Mouse (Mus musculus) midbrain, embryonic 10.5 days (tissue): ENCODE results near the gene AC141477.1. TPM values are rescaled to one million over a fixed set of nuclear protein-coding genes. Genes with fewer than 3 reads are reported as not detected.

Experiments used
- polyA plus RNA-seq: library from polyadenylated mRNA; unstranded; fragments of >200 nt; fragmentation: Nextera tagmentation; extraction: Ambion mirVana; gene quantifications from 2 replicates; pipeline ENCODE4 v1.2.1, GENCODE M21; 2016

The AC141477.1 gene
- polyA plus RNA-seq, 1 experiment from 2014 or later, result not detected

Other genes starting within 250 kb of the AC141477.1 start
- 72.6 and 94.9 TPM in 2 replicates for gene Prmt2, start 202.6 kb downstream of the AC141477.1 start, polyA plus RNA-seq
- gene S100b, start 186.6 kb downstream of the AC141477.1 start, polyA plus RNA-seq, result not detected in 2 replicates
- 5.6 and 6.4 TPM in 2 replicates for gene Dip2a, start 95.2 kb downstream of the AC141477.1 start, polyA plus RNA-seq
- 19.7 and 21.2 TPM in 2 replicates for gene Pcnt, start 2.3 kb upstream of the AC141477.1 start, polyA plus RNA-seq
- gene 2610028H24Rik, start 8.6 kb upstream of the AC141477.1 start, polyA plus RNA-seq, result not detected in 2 replicates
- gene Mcm3ap, start 28.5 kb upstream of the AC141477.1 start, polyA plus RNA-seq, result 70.1 and 80.0 TPM in 2 replicates
- gene Ybey, start 28.7 kb upstream of the AC141477.1 start, polyA plus RNA-seq, result 10.1 and 11.1 TPM in 2 replicates
- 56.7 and 72.4 TPM in 2 replicates for gene Lss, start 91.1 kb upstream of the AC141477.1 start, polyA plus RNA-seq
- 0.12 TPM in 1 of 2 replicates, not detected in the other for gene Spatc1l, start 121.8 kb upstream of the AC141477.1 start, polyA plus RNA-seq
- gene Ftcd, start 135.2 kb upstream of the AC141477.1 start, polyA plus RNA-seq, result 0.04 TPM in 1 of 2 replicates, not detected in the other
- 8.6 and 13.8 TPM in 2 replicates for gene Col6a2, start 183.2 kb upstream of the AC141477.1 start, polyA plus RNA-seq